Mouse (Mus musculus): ENCODE data around the gene Fgfr2. TPM values are rescaled to one million over a fixed set of nuclear protein-coding genes. Genes with fewer than 3 reads are reported as not detected.

Gene Fgfr2
- total and polyA plus RNA-seq, 2 experiments from 2014 or later = 12.1 to 32.6 TPM

- Histone ChIP-seq H3K4me2 (ENCODE audit: low read depth, low read length, poor library complexity, severe bottlenecking) (no peak overlapping the region), H3K4me3 (ENCODE audit: low read depth, low read length) (no peak overlapping the region), H3K4me1 (ENCODE audit: insufficient read depth, low read length) (no peaks in the 10 kb centered on the region), H3K9ac (replicated peaks; ENCODE audit: low read length, poor library complexity, severe bottlenecking) (no peak overlapping the region), H3K27me3 (ENCODE audit: insufficient read depth, low read length) (no peaks in the 10 kb centered on the region), H3K27ac (ENCODE audit: low read depth, low read length) (no peak overlapping the region), H3K9me3 (ENCODE audit: low read length) (no peaks in the 10 kb centered on the region), H3K36me3 (ENCODE audit: insufficient read depth, low read length) (no peaks in the 10 kb centered on the region)
- 86% methylated on average over 5 of the region's 5 CpGs for WGBS
- DNase-seq (ENCODE audit: low spot score) (no peak), ATAC-seq (ENCODE audit: low FRiP score) (no peak)
- no peak for TF ChIP-seq CTCF (IDR thresholded peaks at IDR 0.05)
Observed at GRCm38 (mm10) chr7:132067951-132068350, 1055.2 kb downstream of the Fgfr2 start.

GRCm38 (mm10) chr7:132067511-132067910, 1055.6 kb downstream of the Fgfr2 start:
- H3K4me1 ChIP-seq (ENCODE audit: insufficient read depth, low read length) = no peaks in the 10 kb centered on the region
- H3K9ac ChIP-seq (replicated peaks; ENCODE audit: low read length, poor library complexity, severe bottlenecking) = no peak overlapping the region
- 81% methylated on average over 5 of the region's 5 CpGs for WGBS
- H3K36me3 ChIP-seq (ENCODE audit: insufficient read depth, low read length) = no peaks in the 10 kb centered on the region
- ATAC-seq (ENCODE audit: low FRiP score) (no peak), DNase-seq (ENCODE audit: low spot score) (no peak)
- no peak overlapping the region for H3K27ac ChIP-seq (ENCODE audit: low read depth, low read length)
- no peaks in the 10 kb centered on the region for H3K9me3 ChIP-seq (ENCODE audit: low read length)
- TF ChIP-seq CTCF (IDR thresholded peaks at IDR 0.05) = no peak
- no peak overlapping the region for H3K4me2 ChIP-seq (ENCODE audit: low read depth, low read length, poor library complexity, severe bottlenecking)
- H3K27me3 ChIP-seq (ENCODE audit: insufficient read depth, low read length) = no peaks in the 10 kb centered on the region
- H3K4me3 ChIP-seq (ENCODE audit: low read depth, low read length) = no peak overlapping the region

- Histone ChIP-seq H3K4me1 (ENCODE audit: insufficient read depth, low read length) (no peaks in the 10 kb centered on the region), H3K9ac (replicated peaks; ENCODE audit: low read length, poor library complexity, severe bottlenecking) (no peak overlapping the region), H3K27ac (ENCODE audit: low read depth, low read length) (no peak overlapping the region), H3K36me3 (ENCODE audit: insufficient read depth, low read length) (no peaks in the 10 kb centered on the region), H3K4me2 (ENCODE audit: low read depth, low read length, poor library complexity, severe bottlenecking) (no peak overlapping the region), H3K9me3 (ENCODE audit: low read length) (no peaks in the 10 kb centered on the region), H3K4me3 (ENCODE audit: low read depth, low read length) (no peak overlapping the region), H3K27me3 (ENCODE audit: insufficient read depth, low read length) (no peaks in the 10 kb centered on the region)
- DNase-seq (ENCODE audit: low spot score) (no peak), ATAC-seq (ENCODE audit: low FRiP score) (no peak)
- TF ChIP-seq CTCF (IDR thresholded peaks at IDR 0.05) = no peak
- 78% methylated on average over 7 of the region's 7 CpGs for WGBS
Observed at GRCm38 (mm10) chr7:132060116-132060515, 1063.0 kb downstream of the Fgfr2 start.

- no peaks in the 10 kb centered on the region for H3K9me3 ChIP-seq (ENCODE audit: low read length)
- 41% methylated on average over 7 of the region's 7 CpGs for WGBS
- no peaks in the 10 kb centered on the region for H3K36me3 ChIP-seq (ENCODE audit: insufficient read depth, low read length)
- no peak for TF ChIP-seq CTCF (IDR thresholded peaks at IDR 0.05)
- H3K4me3 ChIP-seq (ENCODE audit: low read depth, low read length) = no peak overlapping the region
- H3K27ac ChIP-seq (ENCODE audit: low read depth, low read length) = no peak overlapping the region
- ATAC-seq (ENCODE audit: low FRiP score) = no peak
- H3K9ac ChIP-seq (replicated peaks; ENCODE audit: low read length, poor library complexity, severe bottlenecking) = no peak overlapping the region
- no peak overlapping the region for H3K4me2 ChIP-seq (ENCODE audit: low read depth, low read length, poor library complexity, severe bottlenecking)
- H3K4me1 ChIP-seq (ENCODE audit: insufficient read depth, low read length) = no peaks in the 10 kb centered on the region
- no peaks in the 10 kb centered on the region for H3K27me3 ChIP-seq (ENCODE audit: insufficient read depth, low read length)
- DNase-seq (ENCODE audit: low spot score) = no peak
Observed at GRCm38 (mm10) chr7:132056565-132056964, 1066.6 kb downstream of the Fgfr2 start.

GRCm38 (mm10) chr7:132046662-132047061, 1076.5 kb downstream of the Fgfr2 start:
- no peak overlapping the region for H3K4me3 ChIP-seq (ENCODE audit: low read depth, low read length)
- no peaks in the 10 kb centered on the region for H3K4me1 ChIP-seq (ENCODE audit: insufficient read depth, low read length)
- no peak for ATAC-seq (ENCODE audit: low FRiP score)
- no peak overlapping the region for H3K4me2 ChIP-seq (ENCODE audit: low read depth, low read length, poor library complexity, severe bottlenecking)
- DNase-seq (ENCODE audit: low spot score) = peak; percentile 14
- H3K27ac ChIP-seq (ENCODE audit: low read depth, low read length) = no peak overlapping the region
- no peak for TF ChIP-seq CTCF (IDR thresholded peaks at IDR 0.05)
- no peaks in the 10 kb centered on the region for H3K27me3 ChIP-seq (ENCODE audit: insufficient read depth, low read length)
- no peak overlapping the region for H3K9ac ChIP-seq (replicated peaks; ENCODE audit: low read length, poor library complexity, severe bottlenecking)
- H3K9me3 ChIP-seq (ENCODE audit: low read length) = no peaks in the 10 kb centered on the region
- 48% methylated on average over 4 of the region's 4 CpGs for WGBS
- H3K36me3 ChIP-seq (ENCODE audit: insufficient read depth, low read length) = no peaks in the 10 kb centered on the region

- Histone ChIP-seq H3K9ac (replicated peaks; ENCODE audit: low read length, poor library complexity, severe bottlenecking) (no peak overlapping the region), H3K4me2 (ENCODE audit: low read depth, low read length, poor library complexity, severe bottlenecking) (no peak overlapping the region), H3K27me3 (ENCODE audit: insufficient read depth, low read length) (no peaks in the 10 kb centered on the region), H3K4me3 (ENCODE audit: low read depth, low read length) (no peak overlapping the region), H3K27ac (ENCODE audit: low read depth, low read length) (no peak overlapping the region), H3K9me3 (ENCODE audit: low read length) (no peaks in the 10 kb centered on the region), H3K36me3 (ENCODE audit: insufficient read depth, low read length) (no peaks in the 10 kb centered on the region), H3K4me1 (ENCODE audit: insufficient read depth, low read length) (no peaks in the 10 kb centered on the region)
- DNase-seq (ENCODE audit: low spot score) (peak; percentile 63), ATAC-seq (ENCODE audit: low FRiP score) (no peak)
- TF ChIP-seq CTCF (IDR thresholded peaks at IDR 0.05) = no peak
- 55% methylated on average over 6 of the region's 6 CpGs for WGBS
Observed at GRCm38 (mm10) chr7:132031940-132032531, 1091.1 kb downstream of the Fgfr2 start.

Data from midbrain, postnatal 0 days (tissue).